Mouse (Mus musculus): ENCODE data around the gene Pola2. TPM values are rescaled to one million over a fixed set of nuclear protein-coding genes. Genes with fewer than 3 reads are reported as not detected.
A peak's percentile ranks its signal among the peaks of the same experiment; 100 is the strongest.

The Pola2 gene
- total RNA-seq, 2 experiments from 2014 or later: 8.6 to 11.6 TPM

- no peak for DNase-seq
- intact Hi-C loops (cut with DNase I): loop anchor here (1.0 to 5.0 kb wide), 2 partner anchors 52 to 156 kb away; no protein-coding TSS in a partner anchor
These were observed 2.8 kb upstream of the Pola2 start for GRCm38 (mm10) chr19:5966786-5967185.

DNA sequence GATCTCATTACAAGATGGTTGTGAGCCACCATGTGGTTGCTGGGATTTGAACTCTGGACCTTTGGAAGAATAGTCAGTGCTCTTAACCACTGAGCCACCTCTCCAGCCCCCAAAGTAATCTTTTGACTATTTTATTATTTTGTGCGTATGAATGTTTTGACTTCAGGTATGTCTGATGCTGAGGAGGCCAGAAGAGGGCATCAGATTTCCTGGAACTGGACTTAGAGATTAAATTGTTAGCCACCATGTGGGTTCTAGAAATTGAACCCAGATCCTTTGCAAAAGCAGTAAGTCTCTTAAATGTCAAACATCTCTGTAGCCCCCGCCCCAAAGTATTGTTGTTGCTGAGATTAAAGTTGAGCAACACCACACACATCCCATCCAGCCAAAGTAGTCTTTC is 1.9 kb upstream of the Pola2 start:
- intact Hi-C loops (cut with DNase I): loop anchor here (1.0 to 5.0 kb wide), 2 partner anchors 52 to 156 kb away; no protein-coding TSS in a partner anchor
- no peak for DNase-seq

DNA sequence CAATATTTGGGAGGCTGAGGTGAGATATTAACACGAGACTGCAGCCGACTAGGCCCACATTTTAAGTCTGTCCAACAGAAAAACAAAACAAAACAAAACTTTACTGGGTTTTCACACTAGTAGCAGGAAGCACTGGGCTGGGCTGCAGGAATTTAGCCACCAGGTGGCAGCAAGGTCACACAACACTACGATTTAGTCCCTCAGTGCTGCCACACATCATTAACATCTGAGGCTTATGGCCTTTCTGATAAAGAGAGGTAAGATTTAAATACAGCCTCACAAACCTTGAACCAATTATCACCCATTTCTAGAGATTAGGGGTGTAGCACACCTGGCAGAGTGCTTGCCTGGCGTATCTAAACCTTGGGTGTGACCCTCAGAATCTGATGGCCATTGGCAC is 1.3 kb upstream of the Pola2 start:
- intact Hi-C loops (cut with DNase I): loop anchor here (5.0 kb wide), 1 partner anchor 157 kb away; no protein-coding TSS in a partner anchor
- DNase-seq: peak; percentile 67 to 71

DNA sequence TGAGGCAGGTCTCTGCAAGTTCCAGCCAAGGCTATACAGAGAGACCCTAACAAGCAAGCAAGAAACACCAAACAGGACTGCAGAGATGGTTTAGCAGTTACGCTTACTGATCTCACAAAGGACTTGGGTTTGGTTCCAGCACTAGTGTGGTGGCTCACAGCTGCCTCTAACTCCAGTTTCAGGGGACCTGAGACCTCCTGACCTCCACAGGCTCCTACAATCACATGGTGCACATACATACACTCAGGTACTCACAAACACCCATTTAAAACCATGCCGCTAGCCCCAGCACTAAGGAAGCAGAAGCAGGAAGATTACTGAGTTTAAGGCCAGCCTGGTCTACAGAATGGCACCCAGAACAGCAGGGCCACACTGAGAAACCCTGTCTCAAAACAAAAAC is 802 bp upstream of the Pola2 start:
- no peak for DNase-seq
- intact Hi-C loops (cut with DNase I): loop anchor here (5.0 kb wide), 1 partner anchor 157 kb away; no protein-coding TSS in a partner anchor

GRCm38 (mm10) chr19:5962651-5963050 is 1.4 kb downstream of the Pola2 start:
- DNase-seq: no peak
- intact Hi-C loops (cut with DNase I): no loop called here

DNA sequence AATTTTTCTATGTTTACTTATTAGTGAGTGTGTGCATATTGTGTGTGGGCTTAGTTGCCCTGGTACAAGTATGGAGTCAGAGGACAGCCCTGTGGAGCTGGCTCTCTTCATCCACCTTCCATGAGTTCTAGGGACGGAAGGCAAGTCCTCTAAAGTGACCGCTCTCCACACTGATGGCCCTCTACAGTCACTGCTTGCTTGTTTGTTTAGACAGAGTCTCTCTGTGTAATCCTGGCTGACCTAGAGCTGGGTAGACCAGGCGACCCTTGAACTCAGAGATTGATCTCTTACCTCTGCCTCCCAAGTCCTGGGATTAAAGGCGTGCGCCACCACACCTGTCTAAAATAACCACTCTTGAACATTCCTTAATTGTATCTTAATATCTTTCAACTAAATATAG is 6.6 kb downstream of the Pola2 start:
- intact Hi-C loops (cut with DNase I): no loop called here
- DNase-seq: no peak

DNA sequence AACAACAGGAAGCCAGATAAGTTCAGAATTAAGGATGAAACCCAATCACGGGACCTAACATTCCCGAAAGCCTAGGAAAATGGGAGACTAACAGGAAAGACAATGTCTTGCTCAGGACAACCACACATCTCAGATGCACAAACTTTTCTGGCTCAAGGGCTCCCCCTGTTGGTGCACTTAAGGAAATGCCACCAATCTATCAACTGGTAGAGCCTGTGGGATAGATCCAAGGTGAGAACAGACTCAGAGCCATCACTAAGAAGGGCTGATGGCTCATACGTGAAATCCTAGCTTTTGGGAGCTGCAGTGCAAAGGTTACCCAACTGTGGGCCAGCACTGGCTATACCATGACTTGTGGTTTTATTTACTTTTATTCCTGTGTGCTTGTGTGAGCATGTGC is 7.3 kb downstream of the Pola2 start:
- peak; percentile 71 to 77 for DNase-seq
- intact Hi-C loops (cut with DNase I): loop anchor here (1.0 kb wide), 1 partner anchor 32 kb away; the partner anchor contains the start of gene Cdc42ep2

DNA sequence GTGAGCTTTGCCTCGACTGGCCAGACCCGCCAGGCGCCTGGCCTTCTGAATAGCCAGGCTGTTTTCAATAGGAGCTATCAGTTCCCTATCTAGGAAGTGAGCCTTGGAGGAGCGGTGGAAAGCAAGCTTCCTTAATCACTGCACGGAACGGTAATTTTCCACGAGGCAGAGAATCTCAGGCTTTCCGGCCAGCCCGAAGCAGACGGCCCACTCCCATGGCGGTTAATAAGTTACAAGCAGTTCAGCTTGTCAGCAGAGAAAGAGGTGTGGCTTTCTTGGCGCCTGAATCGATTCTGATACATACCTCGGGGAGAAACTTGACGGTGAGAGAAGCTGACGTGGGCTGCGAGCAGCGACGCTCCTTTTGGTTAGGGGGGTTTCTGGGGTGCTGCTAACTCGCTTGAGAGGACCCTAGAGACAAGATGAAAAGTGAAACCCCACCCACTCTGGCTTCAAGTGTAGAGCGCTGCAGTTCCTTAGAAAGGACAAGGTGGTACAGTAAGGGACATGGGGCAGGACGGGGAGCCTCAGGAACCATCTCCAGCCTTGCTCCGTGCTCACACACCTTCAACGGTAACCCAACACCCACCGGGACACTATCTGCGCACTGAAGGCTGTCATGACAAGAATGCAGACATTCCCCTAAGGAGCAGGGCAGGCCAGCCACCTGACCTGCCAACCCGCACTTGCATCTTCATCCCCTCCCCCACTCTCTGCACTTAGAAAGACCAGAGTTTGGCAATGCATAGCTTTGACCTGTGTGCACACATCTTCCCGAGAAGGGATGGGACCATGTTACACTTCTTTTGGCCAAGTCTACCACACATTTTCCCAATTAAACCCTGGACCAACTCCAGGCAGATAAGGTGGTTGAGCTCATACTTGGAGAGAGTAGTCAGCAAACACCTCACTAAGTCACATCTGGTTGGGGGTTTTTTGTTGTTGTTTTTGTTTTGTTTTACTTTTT is 8.0 kb downstream of the Pola2 start:
- intact Hi-C loops (cut with DNase I): loop anchor here (1.0 kb wide), 1 partner anchor 32 kb away; the partner anchor contains the start of gene Cdc42ep2
- no peak for DNase-seq

DNA sequence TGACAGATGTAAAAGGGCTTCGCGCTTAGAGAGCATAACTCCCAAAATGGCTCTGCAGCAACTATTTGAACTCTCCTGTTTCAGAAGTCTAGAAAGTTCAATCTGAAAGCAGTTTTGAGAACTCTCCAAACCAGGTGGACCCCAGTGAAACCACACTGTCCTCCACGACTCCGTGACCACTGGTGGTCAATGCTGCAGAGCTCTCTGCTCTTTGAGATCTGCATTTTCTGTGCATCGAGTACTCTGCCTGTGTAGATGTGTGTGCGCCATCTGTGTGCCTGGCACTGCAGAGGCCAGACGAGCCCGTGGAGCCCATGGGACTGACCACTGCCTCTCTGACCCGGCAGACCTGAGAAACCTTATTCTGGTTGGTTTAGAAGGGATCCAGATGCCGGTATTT is 9.1 kb downstream of the Pola2 start:
- intact Hi-C loops (cut with DNase I): no loop called here
- no peak for DNase-seq

GRCm38 (mm10) chr19:5954031-5954710 is 9.8 kb downstream of the Pola2 start:
- intact Hi-C loops (cut with DNase I): no loop called here
- no peak for DNase-seq

GRCm38 (mm10) chr19:5953201-5953770 is 10.7 kb downstream of the Pola2 start:
- no peak for DNase-seq
- intact Hi-C loops (cut with DNase I): no loop called here

DNA sequence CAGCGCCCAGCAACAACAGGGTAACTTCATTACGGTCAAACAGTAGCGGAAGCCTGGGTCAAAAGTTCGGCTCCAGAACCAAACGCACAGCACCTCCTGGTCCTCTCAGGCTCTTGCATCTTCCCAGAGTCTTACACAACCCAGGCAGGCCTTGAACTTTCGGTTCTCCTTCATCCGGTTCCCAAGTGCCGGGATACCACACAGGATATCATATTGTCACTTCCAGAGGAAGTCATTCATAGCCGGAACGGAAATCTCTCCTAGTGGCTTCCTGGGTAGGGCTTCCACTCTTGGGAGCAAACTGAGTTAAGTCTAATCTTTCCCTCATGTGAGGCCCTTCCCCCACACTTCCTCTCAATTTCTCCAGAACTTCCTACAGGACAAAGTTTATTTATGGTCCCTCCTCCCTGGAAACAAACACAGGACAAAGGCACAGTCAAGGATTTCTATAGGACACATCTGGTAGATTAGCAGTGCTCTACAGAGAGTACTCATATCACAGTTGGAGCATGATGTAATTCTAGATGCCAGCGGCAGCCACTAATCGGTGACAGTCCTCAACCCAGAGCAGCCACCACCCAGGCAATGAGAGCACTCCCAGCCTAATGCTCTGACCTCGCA is 11.8 kb downstream of the Pola2 start:
- DNase-seq: no peak
- intact Hi-C loops (cut with DNase I): no loop called here

DNA sequence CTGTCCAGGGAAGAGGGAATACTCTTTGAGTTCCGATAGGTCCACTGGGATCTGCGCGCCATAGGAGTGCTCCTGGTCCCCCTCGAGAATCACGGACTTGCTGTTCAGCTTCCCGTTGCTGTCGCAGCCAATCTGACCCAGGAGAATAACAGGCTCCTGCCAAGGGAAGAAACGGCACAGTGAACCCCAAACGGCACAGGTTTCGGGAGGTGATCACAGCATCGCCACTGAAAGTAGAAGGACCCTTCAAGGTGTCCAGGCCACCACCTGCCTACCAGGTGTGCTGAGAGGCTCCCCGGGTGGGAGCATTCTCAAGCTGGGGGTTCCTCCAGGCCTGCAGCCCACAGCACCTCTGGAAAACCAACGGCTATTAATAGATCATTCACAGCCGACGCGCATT is 12.4 kb downstream of the Pola2 start:
- DNase-seq: no peak
- intact Hi-C loops (cut with DNase I): no loop called here

DNA sequence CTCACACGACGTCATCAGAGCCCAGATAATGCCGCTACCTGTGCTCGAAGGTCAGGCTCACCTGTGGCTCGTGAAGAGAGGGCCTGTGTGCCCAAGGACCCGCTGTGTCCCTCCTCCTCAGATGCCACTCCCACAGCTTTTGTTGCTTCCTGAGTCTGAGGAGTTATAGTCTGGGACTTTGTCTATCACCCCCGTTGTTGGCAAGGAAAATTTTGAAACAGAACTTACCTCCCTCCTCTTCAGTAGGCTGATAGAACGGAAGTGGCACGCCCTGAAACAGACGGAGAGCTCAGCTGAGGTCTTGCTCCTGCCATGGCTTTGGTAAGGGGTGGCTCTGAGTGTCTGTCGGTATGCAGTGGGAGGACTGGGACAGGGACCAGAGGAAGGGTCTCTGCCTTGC is 13.8 kb downstream of the Pola2 start:
- no peak for DNase-seq
- intact Hi-C loops (cut with DNase I): no loop called here

DNA sequence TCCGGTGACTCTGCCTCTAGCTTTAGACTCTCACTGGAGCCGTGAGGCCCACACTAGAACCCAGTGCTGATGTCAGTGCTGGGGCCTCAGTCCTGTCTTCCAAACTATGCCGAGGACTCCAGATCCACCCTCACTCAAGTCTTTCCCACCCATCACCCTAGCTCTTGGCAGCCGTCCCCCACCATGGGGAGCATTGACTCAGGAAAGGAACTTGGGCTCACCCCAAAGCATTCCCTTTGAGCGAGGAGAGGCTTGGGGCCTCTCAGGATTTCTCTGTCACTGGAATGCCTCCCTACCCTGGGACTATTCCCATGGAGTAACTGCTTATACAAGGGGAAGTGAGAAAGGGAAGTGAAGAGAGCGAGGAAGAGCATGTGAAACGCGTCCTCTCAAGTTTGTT is 18.1 kb downstream of the Pola2 start:
- peak; percentile 68 to 72 for DNase-seq
- intact Hi-C loops (cut with DNase I): no loop called here

GRCm38 (mm10) chr19:5945027-5945426 is 19.0 kb downstream of the Pola2 start:
- no peak for DNase-seq
- intact Hi-C loops (cut with DNase I): no loop called here

GRCm38 (mm10) chr19:5944145-5944544 is 19.9 kb downstream of the Pola2 start:
- intact Hi-C loops (cut with DNase I): no loop called here
- no peak for DNase-seq

DNA sequence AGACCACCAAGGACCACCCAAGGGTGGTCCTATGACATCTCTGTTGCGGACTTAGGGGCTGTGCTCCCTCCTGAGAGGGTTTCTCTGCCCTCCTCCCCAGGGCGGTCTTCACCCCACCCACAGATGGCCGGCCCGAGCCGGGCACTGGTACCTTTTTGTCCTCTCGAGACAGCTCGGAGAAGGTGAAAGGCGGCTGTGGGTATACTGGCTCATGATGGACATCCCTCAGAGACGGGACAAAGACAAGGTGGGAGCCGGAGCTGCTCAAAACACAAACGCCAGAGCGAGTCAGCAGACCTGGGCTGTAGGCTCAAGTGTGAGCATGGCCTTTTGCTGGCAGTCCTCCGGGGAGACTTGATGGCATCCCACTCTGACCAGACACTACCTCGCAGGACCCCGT is 20.6 kb downstream of the Pola2 start:
- intact Hi-C loops (cut with DNase I): loop anchor here (2.0 kb wide), 1 partner anchor 19 kb away; the partner anchor contains the start of gene Cdc42ep2
- no peak for DNase-seq

- intact Hi-C loops (cut with DNase I): loop anchor here (2.0 kb wide), 1 partner anchor 18 kb away; the partner anchor contains the start of gene Cdc42ep2
- no peak for DNase-seq
These were observed 21.4 kb downstream of the Pola2 start for GRCm38 (mm10) chr19:5942581-5942980.

DNA sequence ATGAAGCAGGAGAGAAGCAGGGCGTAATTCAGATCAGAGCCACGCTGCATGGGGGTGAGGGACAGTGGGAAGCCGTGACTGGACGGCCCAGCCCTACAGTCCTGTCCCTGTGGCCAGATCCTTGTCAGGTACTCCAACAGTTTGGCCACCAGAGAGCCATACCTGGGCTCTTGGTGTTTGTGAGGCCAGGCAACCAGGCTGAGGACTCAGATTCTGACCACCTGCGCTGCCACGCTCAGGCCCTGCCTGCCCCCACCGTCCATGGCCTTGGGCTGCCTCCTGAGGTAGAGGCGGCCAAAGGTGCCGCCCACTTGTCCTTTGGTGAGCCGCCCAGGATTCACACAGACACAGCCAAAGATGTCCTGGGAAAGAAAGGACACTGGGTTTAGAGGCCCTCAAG is 23.3 kb downstream of the Pola2 start:
- no peak for DNase-seq
- intact Hi-C loops (cut with DNase I): no loop called here

Measured in gastrocnemius, postnatal 36 days (tissue).